Mouse (Mus musculus): ENCODE measurements at regions not wholly inside any gene's neighbourhood (a gene's known extent, or its start where the extent isn't known, plus 50 kb on each side); places are given as distances from the start of the nearest gene placed in this dataset.

GRCm38 (mm10) chr6:67128503-67129463 is 91.5 kb upstream of the Gadd45a start:
- no peak for DNase-seq

GRCm38 (mm10) chr6:67127727-67128126 is 90.5 kb upstream of the Gadd45a start:
- DNase-seq (no peak), ATAC-seq (ENCODE audit: insufficient read depth) (no peak)
- peaks cover 8% of the 10 kb centered on the region; the same call in 1 of the 2 replicates for H3K4me1 ChIP-seq (ENCODE audit: insufficient read depth)
- no peak overlapping the region for H3K4me3 ChIP-seq (ENCODE audit: low read depth, low read length)
- no peaks in the 10 kb centered on the region for H3K27me3 ChIP-seq (ENCODE audit: insufficient read depth, low read length)
- no peak for TF ChIP-seq CTCF (IDR thresholded peaks at IDR 0.05; ENCODE audit: low read depth)
- H3K36me3 ChIP-seq (ENCODE audit: insufficient read depth): no peaks in the 10 kb centered on the region
- H3K9ac ChIP-seq: no peak overlapping the region
- WGBS: 84% methylated on average over 4 of the region's 4 CpGs
- H3K9me3 ChIP-seq (ENCODE audit: low read depth, low read length): no peaks in the 10 kb centered on the region
- H3K27ac ChIP-seq (ENCODE audit: low read depth): no peak overlapping the region
- no peak overlapping the region for H3K4me2 ChIP-seq

More at GRCm38 (mm10) chr6:67128503-67129463, 91.5 kb upstream of the Gadd45a start:
- no peak overlapping the region for H3K4me2 ChIP-seq
- no peaks in the 10 kb centered on the region for H3K9me3 ChIP-seq (ENCODE audit: low read depth, low read length)
- no peak overlapping the region for H3K9ac ChIP-seq
- H3K4me3 ChIP-seq (ENCODE audit: low read depth, low read length): no peak overlapping the region
- WGBS: 36% methylated on average over 16 of the region's 16 CpGs
- peak; percentile 35; the same call in 1 of the 2 replicates for ATAC-seq (ENCODE audit: insufficient read depth)
- H3K4me1 ChIP-seq (ENCODE audit: insufficient read depth): peaks cover 8% of the 10 kb centered on the region; the same call in 1 of the 2 replicates
- TF ChIP-seq CTCF (IDR thresholded peaks at IDR 0.05; ENCODE audit: low read depth): no peak
- no peaks in the 10 kb centered on the region for H3K27me3 ChIP-seq (ENCODE audit: insufficient read depth, low read length)
- H3K27ac ChIP-seq (ENCODE audit: low read depth): no peak overlapping the region
- H3K36me3 ChIP-seq (ENCODE audit: insufficient read depth): no peaks in the 10 kb centered on the region

- Histone ChIP-seq H3K27me3 (ENCODE audit: insufficient read depth, low read length) (no peaks in the 10 kb centered on the region), H3K4me3 (ENCODE audit: low read depth, low read length) (no peak overlapping the region), H3K4me2 (no peak overlapping the region), H3K36me3 (ENCODE audit: insufficient read depth) (no peaks in the 10 kb centered on the region), H3K9ac (no peak overlapping the region), H3K4me1 (ENCODE audit: insufficient read depth) (peaks cover 8% of the 10 kb centered on the region; the same call in 1 of the 2 replicates), H3K9me3 (ENCODE audit: low read depth, low read length) (no peaks in the 10 kb centered on the region), H3K27ac (ENCODE audit: low read depth) (no peak overlapping the region)
- TF ChIP-seq CTCF (IDR thresholded peaks at IDR 0.05; ENCODE audit: low read depth): no peak
- ATAC-seq (ENCODE audit: insufficient read depth) (no peak), DNase-seq (no peak)
- WGBS: 70% methylated on average over 7 of the region's 7 CpGs
Measured at GRCm38 (mm10) chr6:67125715-67126312, 88.6 kb upstream of the Gadd45a start.

- Histone ChIP-seq H3K4me2 (no peak overlapping the region), H3K9ac (no peak overlapping the region), H3K4me3 (ENCODE audit: low read depth, low read length) (no peak overlapping the region), H3K36me3 (ENCODE audit: insufficient read depth) (no peaks in the 10 kb centered on the region), H3K4me1 (ENCODE audit: insufficient read depth) (peaks cover 7% of the 10 kb centered on the region; the same call in 1 of the 2 replicates), H3K9me3 (ENCODE audit: low read depth, low read length) (no peaks in the 10 kb centered on the region), H3K27me3 (ENCODE audit: insufficient read depth, low read length) (no peaks in the 10 kb centered on the region), H3K27ac (ENCODE audit: low read depth) (no peak overlapping the region)
- DNase-seq (no peak), ATAC-seq (ENCODE audit: insufficient read depth) (no peak)
- TF ChIP-seq CTCF (IDR thresholded peaks at IDR 0.05; ENCODE audit: low read depth): no peak
- WGBS: 54% methylated on average over 2 of the region's 2 CpGs
Measured at GRCm38 (mm10) chr6:67124089-67124488, 86.8 kb upstream of the Gadd45a start.

GRCm38 (mm10) chr6:67123071-67123470 is 85.8 kb upstream of the Gadd45a start:
- 65% methylated on average over 4 of the region's 4 CpGs for WGBS
- Histone ChIP-seq H3K9me3 (ENCODE audit: low read depth, low read length) (no peaks in the 10 kb centered on the region), H3K9ac (no peak overlapping the region), H3K4me1 (ENCODE audit: insufficient read depth) (no peaks in the 10 kb centered on the region), H3K4me2 (no peak overlapping the region), H3K4me3 (ENCODE audit: low read depth, low read length) (no peak overlapping the region), H3K27ac (ENCODE audit: low read depth) (no peak overlapping the region), H3K36me3 (ENCODE audit: insufficient read depth) (no peaks in the 10 kb centered on the region), H3K27me3 (ENCODE audit: insufficient read depth, low read length) (no peaks in the 10 kb centered on the region)
- ATAC-seq (ENCODE audit: insufficient read depth) (no peak), DNase-seq (no peak)
- no peak for TF ChIP-seq CTCF (IDR thresholded peaks at IDR 0.05; ENCODE audit: low read depth)

- Histone ChIP-seq H3K4me1 (ENCODE audit: insufficient read depth) (no peaks in the 10 kb centered on the region), H3K27me3 (ENCODE audit: insufficient read depth, low read length) (no peaks in the 10 kb centered on the region), H3K4me3 (ENCODE audit: low read depth, low read length) (no peak overlapping the region), H3K27ac (ENCODE audit: low read depth) (no peak overlapping the region), H3K4me2 (no peak overlapping the region), H3K36me3 (ENCODE audit: insufficient read depth) (no peaks in the 10 kb centered on the region), H3K9ac (no peak overlapping the region), H3K9me3 (ENCODE audit: low read depth, low read length) (no peaks in the 10 kb centered on the region)
- no peak for ATAC-seq (ENCODE audit: insufficient read depth)
- TF ChIP-seq CTCF (IDR thresholded peaks at IDR 0.05; ENCODE audit: low read depth): no peak
- DNase-seq: no peak
- WGBS: 74% methylated on average over 3 of the region's 3 CpGs
Measured at GRCm38 (mm10) chr6:67116306-67116705, 79.0 kb upstream of the Gadd45a start.

All from lung, embryonic 14.5 days (tissue).